21 mouse cellular contexts compared by ENCODE assay signal in genomic region chr6:108524617-108525010, GRCm38 (mm10).
DNase-seq lines count a peak whose midpoint lies in the region; ATAC-seq lines count a peak whose summit lies in the region.
"Had no signal": no experiment of that assay in that cellular context is flagged by ENCODE, and none has a peak within 500 bp of the region (broad histone marks: within the 10 kb centered on the region; RNA-seq: fewer than 3 reads in every experiment).

No protein-coding gene starts in this region.

- no peak overlapping the region for H3K4me3 ChIP-seq in kidney, embryonic 16.5 days (ENCODE audit: low read length)
- H3K4me3 ChIP-seq: embryonic facial prominence, embryonic 15.5 days; erythroblast, embryonic 14.5 days; forebrain, embryonic 10.5 days; heart, adult 2 months; hindbrain, embryonic 12.5 days had no signal

- H3K36me3 ChIP-seq in kidney, embryonic 16.5 days (ENCODE audit: insufficient read depth, low read length): peaks cover 27% of the 10 kb centered on the region
- H3K36me3 ChIP-seq: hindbrain, embryonic 12.5 days had no signal

- no peak overlapping the region for H3K4me2 ChIP-seq in kidney, embryonic 16.5 days (replicated peaks; ENCODE audit: low read depth, low read length)
- H3K4me2 ChIP-seq: embryonic facial prominence, embryonic 15.5 days; heart, embryonic 11.5 days; hindbrain, embryonic 12.5 days had no signal

- H3K4me1 ChIP-seq in kidney, embryonic 16.5 days (ENCODE audit: insufficient read depth, low read length): 0 out of 2 replicates have a peak, but pooled peaks cover 4% of the 10 kb centered on the region
- H3K4me1 ChIP-seq: embryonic facial prominence, embryonic 15.5 days; forebrain, embryonic 10.5 days; hindbrain, embryonic 12.5 days had no signal

- no peak overlapping the region; the same call in 1 of the 2 replicates for H3K27ac ChIP-seq in kidney, embryonic 16.5 days (ENCODE audit: low read length)
- H3K27ac ChIP-seq: embryonic facial prominence, embryonic 15.5 days; forebrain, embryonic 10.5 days; heart, adult 2 months; hindbrain, embryonic 12.5 days had no signal

- no peak overlapping the region for H3K9ac ChIP-seq in kidney, embryonic 16.5 days (replicated peaks; ENCODE audit: low read length)
- H3K9ac ChIP-seq: embryonic facial prominence, embryonic 15.5 days; hindbrain, embryonic 12.5 days had no signal

- H3K27me3 ChIP-seq in kidney, embryonic 16.5 days (ENCODE audit: insufficient read depth, low read length): no peaks in the 10 kb centered on the region
- H3K27me3 ChIP-seq: embryonic facial prominence, embryonic 15.5 days; hindbrain, embryonic 12.5 days had no signal

- no peaks in the 10 kb centered on the region for H3K9me3 ChIP-seq in kidney, embryonic 16.5 days (ENCODE audit: low read length)
- H3K9me3 ChIP-seq: embryonic facial prominence, embryonic 15.5 days; forebrain, embryonic 10.5 days; G1E; hindbrain, embryonic 12.5 days had no signal

- peak; percentile 46 for ATAC-seq in kidney, embryonic 16.5 days (ENCODE audit: low FRiP score, low TSS enrichment)
- ATAC-seq: forebrain, embryonic 14.5 days; hindbrain, embryonic 16.5 days had no signal

- peak; percentile 82 for DNase-seq in kidney, adult 11 months
- DNase-seq in kidney, postnatal 4 days: no peak
- DNase-seq in kidney, adult 18-20 months: no peak
- DNase-seq in kidney, postnatal 14 days: peak; percentile 59
- DNase-seq in lung, adult 18-20 months: no peak
- no peak for DNase-seq in adrenal gland, postnatal 14 days
- DNase-seq: adrenal gland, adult 8-10 months; cerebellum, adult 11 months; cerebellum, adult 8-10 months; embryo, embryonic 11 days; heart, adult 2 months; heart, postnatal 4 days had no signal

- WGBS in kidney, embryonic 16.5 days: 84% methylated on average over 10 of the region's 10 CpGs

Comparison
In these comparisons a context has a peak if more than half of its experiments do, and no peak if none do; other contexts are left out.
1. DNase-seq: peak in kidney, adult 11 months (single experiment) and kidney, postnatal 14 days (single experiment); none in kidney, postnatal 4 days (0 of 2), kidney, adult 18-20 months (single experiment), lung, adult 18-20 months (0 of 2) and adrenal gland, postnatal 14 days (single experiment).